Mouse (Mus musculus) cerebellum, postnatal 36 days (tissue): ENCODE measurements around the gene Wdsub1.

ENCODE experiments used
- DNase-seq, 2 experiments: peaks; one replicate each; pipeline ENCODE4 v3.0.0; 2021 to 2022; ENCODE audit warnings: mixed read lengths in 2 of 2

Wdsub1 gene

DNA sequence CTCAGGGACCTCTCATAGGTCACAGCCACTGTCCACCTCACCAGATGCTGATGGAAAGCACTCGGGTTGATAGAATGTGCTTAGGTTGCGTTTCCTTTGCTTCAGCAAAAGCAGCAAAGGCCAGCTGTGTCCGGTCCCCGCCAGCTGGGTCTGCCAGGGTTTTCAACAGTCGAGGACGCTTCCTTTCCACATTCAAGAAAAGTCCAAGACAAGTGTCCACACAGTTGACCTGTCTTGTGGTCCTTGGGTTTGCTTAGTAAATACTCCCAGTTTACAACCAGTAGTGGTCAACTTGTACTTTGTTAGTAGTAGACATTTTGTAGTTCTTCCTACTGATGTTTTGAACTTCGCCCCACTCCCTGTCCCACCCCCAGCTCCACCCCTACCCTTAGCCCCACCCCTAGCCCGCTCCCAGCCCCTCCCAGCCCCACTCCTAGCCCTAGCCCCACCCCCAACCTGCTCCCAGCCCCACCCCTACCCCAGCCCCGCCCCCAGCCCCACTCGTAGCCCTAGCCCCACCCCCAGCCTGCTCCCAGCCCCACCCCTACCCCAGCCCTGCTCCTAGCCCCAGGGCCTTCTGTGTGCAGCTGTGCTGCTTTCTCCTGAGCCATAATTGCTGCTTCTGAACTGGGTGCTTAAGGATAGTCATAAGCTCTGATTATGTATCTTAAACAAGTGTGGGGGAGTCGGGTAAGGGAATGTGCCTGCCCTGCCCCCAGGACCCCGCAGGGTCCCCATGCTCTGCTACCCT lies 41.0 kb downstream of the Wdsub1 start:
- no peak for DNase-seq

- DNase-seq: no peak
These were observed 42.2 kb downstream of the Wdsub1 start for GRCm38 (mm10) chr2:59840191-59840590.

GRCm38 (mm10) chr2:59839755-59840154 lies 42.6 kb downstream of the Wdsub1 start:
- DNase-seq: no peak

DNA sequence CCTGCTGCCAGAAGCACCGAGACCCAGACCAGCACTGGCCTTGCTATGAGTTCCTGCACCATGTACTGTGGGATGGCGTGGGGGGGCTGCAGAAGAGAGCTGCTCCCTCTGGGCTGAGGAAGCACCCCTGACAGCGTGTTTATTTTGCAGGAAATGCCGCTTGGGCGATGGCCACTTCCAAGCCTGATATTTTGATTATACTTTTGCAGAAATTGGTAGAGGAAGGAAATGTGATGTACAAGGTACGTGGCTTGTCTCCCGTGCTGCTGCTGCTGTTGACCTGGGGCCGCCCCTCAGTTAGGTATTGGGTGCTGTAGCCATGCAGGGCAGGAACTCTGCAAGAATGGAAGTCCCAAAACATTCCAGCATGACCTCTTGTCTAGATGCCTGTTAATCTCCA lies 43.6 kb downstream of the Wdsub1 start:
- no peak for DNase-seq

DNA sequence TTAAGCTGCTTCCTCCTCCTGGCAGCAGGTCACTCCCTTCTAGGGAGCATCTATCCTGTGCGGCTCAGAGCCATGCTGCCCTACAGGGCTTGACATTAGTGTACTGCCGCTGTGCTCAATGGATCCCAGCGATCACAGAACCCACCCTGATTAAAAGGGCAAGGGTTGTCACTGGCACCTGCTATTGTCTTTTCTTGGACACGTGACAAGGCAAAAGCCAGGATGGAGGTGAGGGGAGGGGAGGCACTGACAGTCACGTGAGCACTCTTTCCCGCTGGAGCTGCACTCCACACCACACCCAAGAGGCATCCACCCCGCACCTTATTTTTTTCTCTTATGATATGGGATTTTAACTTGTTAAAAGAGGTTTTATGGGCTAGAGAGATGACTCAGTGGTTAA lies 50.6 kb downstream of the Wdsub1 start:
- no peak for DNase-seq

DNA sequence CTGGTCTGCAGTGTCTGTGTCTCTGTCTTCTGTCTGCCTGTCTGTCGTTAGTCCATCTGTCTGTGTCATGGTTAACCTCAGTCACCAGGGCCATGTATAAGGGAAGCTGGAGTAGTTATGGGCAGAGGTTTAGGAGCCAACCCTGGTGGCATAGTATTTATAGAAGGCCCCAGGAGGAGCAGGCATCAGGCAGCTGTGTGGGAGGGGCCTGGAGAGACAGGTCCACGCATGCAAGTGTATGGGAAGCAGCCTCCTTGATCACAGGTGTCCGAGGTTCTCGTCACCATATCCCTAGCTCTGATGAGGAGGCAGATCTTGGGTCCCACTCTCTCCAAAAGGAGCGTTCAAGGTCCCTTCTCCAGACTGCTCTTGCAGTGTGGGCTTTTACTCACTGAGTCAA lies 51.5 kb downstream of the Wdsub1 start:
- no peak for DNase-seq

DNA sequence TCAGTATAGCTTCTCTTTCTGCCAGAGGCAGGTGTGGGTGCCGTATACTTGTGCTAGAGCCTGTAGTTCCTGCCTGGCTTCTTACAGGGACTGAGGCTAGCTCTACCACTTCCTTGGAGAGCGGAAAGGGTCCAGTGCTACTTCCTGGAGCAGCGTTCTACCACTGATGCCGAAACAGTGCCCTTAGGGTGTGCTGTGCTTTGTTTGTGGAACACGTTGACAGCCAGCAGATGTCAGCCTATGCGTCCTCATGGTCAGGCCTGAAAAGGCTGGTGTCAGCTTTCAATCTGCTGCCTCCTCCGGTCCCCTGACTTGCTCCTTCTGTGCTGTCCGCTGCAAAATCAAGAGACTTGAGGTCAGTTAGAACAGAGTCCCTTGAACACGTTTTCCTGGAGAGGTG lies 52.2 kb downstream of the Wdsub1 start:
- no peak for DNase-seq

DNA sequence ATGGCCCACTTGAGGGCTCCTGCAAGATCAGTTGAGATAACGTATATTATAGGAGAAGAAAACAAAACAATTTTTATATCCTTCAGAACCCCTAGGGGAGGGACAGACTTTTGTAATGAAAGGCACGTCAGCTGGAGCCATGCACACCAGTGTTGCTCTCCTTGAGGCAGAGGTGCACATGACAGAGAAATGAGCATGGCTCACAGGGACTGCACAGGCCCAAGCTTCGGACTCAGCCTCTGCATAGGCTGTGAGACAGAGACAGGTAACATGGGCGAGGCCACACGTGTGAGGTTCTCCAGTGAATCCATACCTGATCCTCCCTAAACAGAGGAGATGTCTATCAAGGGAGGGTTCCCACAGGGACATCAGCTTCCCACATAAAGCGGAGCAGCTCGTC lies 52.7 kb downstream of the Wdsub1 start:
- no peak for DNase-seq

GRCm38 (mm10) chr2:59828777-59829508 lies 53.4 kb downstream of the Wdsub1 start:
- peak in 1 of 2 experiments; percentile 29 for DNase-seq

- DNase-seq: no peak
These were observed 54.2 kb downstream of the Wdsub1 start for GRCm38 (mm10) chr2:59828103-59828655.

GRCm38 (mm10) chr2:59825380-59825779 lies 57.0 kb downstream of the Wdsub1 start:
- DNase-seq: no peak

- DNase-seq: no peak
These were observed 58.1 kb downstream of the Wdsub1 start for GRCm38 (mm10) chr2:59824289-59824688.

DNA sequence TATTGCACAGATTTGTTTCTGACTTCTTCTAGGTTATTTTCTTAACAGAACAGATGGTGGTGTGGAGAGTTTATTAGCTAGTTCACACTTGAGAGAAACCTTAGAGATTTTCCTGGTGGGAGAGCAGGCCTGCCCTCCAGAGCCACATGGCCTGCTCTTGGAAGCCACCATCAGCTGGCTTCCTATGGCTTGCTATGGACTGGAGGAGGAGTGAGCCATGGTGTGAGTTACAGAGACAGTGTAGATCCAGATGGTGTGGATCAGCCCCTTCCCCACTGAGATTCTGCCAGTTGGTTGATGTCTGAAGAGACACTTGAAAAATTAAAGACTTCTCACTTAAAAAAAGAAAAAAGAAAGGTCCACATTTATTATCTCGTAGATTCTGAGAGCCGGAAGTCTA lies 61.3 kb downstream of the Wdsub1 start:
- no peak for DNase-seq

- no peak for DNase-seq
These were observed 62.3 kb downstream of the Wdsub1 start for GRCm38 (mm10) chr2:59820088-59820487.

DNA sequence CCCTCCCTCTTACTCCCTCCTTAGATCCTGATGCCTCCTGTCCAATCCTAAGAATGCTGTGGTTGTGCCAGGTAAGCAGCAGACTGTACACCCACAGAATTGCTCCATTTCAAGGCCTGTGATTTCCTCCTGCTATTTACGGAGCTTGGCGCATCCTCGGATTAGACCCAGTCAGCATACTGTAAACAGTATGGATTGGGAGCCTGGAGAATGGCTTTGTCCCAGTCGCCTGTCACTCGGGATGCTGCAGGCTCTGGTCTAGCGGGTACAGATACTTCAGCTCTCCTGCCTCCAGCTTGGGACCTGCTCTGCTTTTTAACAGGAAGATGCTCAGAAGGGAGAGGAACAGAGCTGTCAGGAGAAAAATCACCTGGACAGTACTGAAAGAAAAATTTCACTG lies 63.0 kb downstream of the Wdsub1 start:
- no peak for DNase-seq

DNA sequence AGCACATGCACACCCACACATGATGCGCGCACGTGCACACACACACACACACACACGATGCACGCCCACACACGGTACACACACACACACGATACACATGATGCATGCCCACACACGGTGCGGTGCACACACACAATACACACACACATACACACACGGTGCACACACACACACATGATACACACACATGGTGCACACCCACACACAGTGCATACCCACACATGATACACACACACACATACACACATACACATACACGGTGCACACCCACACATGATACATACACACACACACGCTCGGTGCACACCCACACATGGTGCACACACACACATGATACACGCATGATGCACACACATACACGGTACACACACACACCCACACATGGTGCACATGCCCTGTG lies 63.7 kb downstream of the Wdsub1 start:
- DNase-seq: no peak

- DNase-seq: no peak
These were observed 67.4 kb downstream of the Wdsub1 start for GRCm38 (mm10) chr2:59814997-59815396.

GRCm38 (mm10) chr2:59813457-59813856 lies 68.9 kb downstream of the Wdsub1 start:
- peak; percentile 51 to 58 for DNase-seq

DNA sequence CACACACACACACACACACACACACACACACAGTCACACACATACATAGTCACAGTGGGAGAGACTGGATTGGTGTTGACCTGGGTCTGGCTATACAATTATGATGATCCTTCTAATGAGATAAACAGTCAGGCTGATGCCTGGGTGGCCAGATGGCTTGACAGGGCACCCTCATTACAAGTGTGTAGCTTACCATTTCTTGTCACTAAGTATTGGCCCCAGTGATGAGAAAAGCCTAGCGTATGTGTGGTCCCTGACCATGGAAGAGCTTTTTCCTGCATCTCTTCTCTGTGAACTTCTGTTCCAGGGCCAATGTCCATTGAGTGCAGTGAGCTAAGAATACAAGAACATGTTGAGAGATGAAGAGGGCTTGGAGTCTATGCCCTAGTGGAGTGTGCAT lies 69.8 kb downstream of the Wdsub1 start:
- DNase-seq: no peak

DNA sequence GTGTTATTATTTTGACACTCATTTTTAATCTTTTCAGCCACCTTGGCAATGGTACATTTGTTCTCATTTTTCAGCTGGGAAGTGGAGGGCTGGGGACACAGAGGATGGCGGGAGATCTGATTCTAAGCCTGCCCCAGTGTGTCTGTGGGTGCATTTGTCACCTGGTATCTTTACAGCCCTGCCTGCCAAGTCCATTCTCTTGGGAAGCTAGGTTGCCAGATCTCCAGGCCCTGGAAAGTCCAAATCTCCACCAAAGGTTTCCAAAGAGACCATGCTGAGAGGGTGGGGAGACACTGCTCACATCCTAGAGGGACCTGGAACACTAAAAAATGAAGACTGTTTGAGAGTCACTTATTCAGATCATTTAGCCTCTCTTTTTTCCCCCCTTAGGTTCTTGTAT lies 71.1 kb downstream of the Wdsub1 start:
- no peak for DNase-seq

- DNase-seq: peak; percentile 43 to 59
These were observed 72.4 kb downstream of the Wdsub1 start for GRCm38 (mm10) chr2:59810039-59810438.

- no peak for DNase-seq
These were observed 73.8 kb downstream of the Wdsub1 start for GRCm38 (mm10) chr2:59808608-59809007.

DNA sequence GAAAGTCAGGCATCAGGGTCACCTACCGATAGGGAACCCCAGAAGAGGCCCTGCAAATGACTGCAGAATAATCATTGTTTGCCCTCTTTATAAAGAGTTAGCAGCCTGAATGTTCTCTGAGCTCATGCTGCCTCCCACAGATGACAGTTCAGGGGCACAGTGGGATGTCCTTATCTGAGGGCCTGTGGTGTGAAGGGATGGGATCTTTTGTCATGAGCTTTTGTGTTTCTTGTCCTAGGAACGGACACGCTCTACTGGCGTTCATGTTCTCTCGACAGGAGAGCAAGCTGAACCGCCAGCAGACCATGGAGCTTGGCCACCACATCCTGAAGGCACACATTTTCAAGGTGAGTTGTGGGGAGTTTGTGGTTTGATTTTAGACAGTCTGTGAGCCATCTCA lies 76.4 kb downstream of the Wdsub1 start:
- no peak for DNase-seq

DNA sequence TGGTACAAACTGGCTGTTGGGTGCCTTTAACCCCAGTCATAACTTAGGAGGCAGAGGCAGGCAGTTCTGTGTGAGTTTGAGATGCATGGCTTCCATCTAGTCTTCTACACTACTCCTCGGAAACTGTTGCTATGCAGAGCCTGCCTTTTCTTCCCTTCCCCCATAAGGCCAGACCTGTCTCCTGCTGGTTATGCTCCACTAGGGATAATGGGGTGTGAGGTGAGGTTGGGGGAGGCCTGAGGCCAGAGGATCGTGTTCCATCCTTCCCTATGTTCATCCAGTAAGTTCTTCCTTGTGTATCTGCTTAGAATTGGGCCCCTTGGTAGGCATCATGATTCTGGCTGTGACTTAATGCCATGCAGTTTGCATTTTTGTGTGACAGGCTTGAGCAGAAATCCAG lies 76.8 kb downstream of the Wdsub1 start:
- no peak for DNase-seq
